In genomic region chr9:122421911-122422310, GRCm38 (mm10) we compare ENCODE assay signal across 15 mouse cellular contexts.
DNase-seq lines count a peak whose midpoint lies in the region.
"Had no signal": no experiment of that assay in that cellular context is flagged by ENCODE, and none has a peak within 500 bp of the region (broad histone marks: within the 10 kb centered on the region; RNA-seq: fewer than 3 reads in every experiment).

No protein-coding gene starts in this region.

- peak; percentile 30 to 57 for DNase-seq in frontal cortex, postnatal 36 days (ENCODE audit: low spot score in 2 of 2)
- no peak for DNase-seq in frontal cortex, postnatal 25 days (ENCODE audit: low spot score in 2 of 2)
- DNase-seq in left cerebral cortex, adult 8-10 months (ENCODE audit: low spot score in 2 of 2) = peak; percentile 15 to 52
- DNase-seq in left cerebral cortex, postnatal 4 days = no peak
- peak; percentile 43 for DNase-seq in right cerebral cortex, postnatal 25 days
- no peak for DNase-seq in right cerebral cortex, postnatal 4 days
- DNase-seq in lung, postnatal 4 days = no peak
- DNase-seq: adrenal gland, postnatal 14 days; cerebellum, adult 18-20 months; cerebellum, adult 9-11 months; cerebellum, postnatal 36 days; gastrocnemius, adult 2 months; gastrocnemius, postnatal 25 days; heart, postnatal 10 days; heart, postnatal 4 days had no signal

- intact Hi-C loops in left cerebral cortex, postnatal 4 days (cut with DNase I) = loop anchor here (5.0 to 10.0 kb wide), 2 partner anchors 150 to 263 kb away; no protein-coding TSS in a partner anchor

Comparison
In these comparisons a context has a peak if more than half of its experiments do, and no peak if none do; other contexts are left out.
1. DNase-seq: peak in frontal cortex, postnatal 36 days (2 of 2), left cerebral cortex, adult 8-10 months (2 of 2) and right cerebral cortex, postnatal 25 days (single experiment); none in frontal cortex, postnatal 25 days (0 of 2), left cerebral cortex, postnatal 4 days (single experiment), right cerebral cortex, postnatal 4 days (single experiment) and lung, postnatal 4 days (0 of 2).